Mouse (Mus musculus) intestine, postnatal 0 days (tissue): ENCODE data around the gene Macf1. TPM values are rescaled to one million over a fixed set of nuclear protein-coding genes. Genes with fewer than 3 reads are reported as not detected.
A peak's percentile ranks its signal among the peaks of the same experiment; 100 is the strongest.

ENCODE experiments used
- ATAC-seq: fragments of 200-750 bp; cut with Nextera tagmentation; 2 replicates; pipeline ENCODE4 v1.8.0; 2017; ENCODE audit warnings: mild to moderate bottlenecking, moderate TSS enrichment, moderate library complexity
- H3K27ac ChIP-seq: fragments of 300-500 bp; sonication (generic); 2 replicates; pipeline ENCODE4 v1.5.1; 2014; ENCODE audit warnings: mild to moderate bottlenecking, low read depth, low read length, moderate library complexity
- H3K27me3 ChIP-seq: fragments of 300-500 bp; sonication (generic); replicated peaks from 2 replicates; pipeline ENCODE4 v1.6.1; 2014; ENCODE audit warnings: low read length, mixed read lengths; ENCODE audit not compliant: control insufficient read depth, insufficient read depth
- H3K36me3 ChIP-seq: fragments of 300-500 bp; sonication (generic); 2 replicates; pipeline ENCODE4 v1.6.1; 2014; ENCODE audit warnings: mild to moderate bottlenecking, moderate library complexity; ENCODE audit not compliant: control insufficient read depth, insufficient read depth
- H3K4me1 ChIP-seq: fragments of 300-500 bp; sonication (generic); replicated peaks from 2 replicates; pipeline ENCODE4 v1.6.1; 2014; ENCODE audit warnings: antibody characterized with exemption, low read length, mixed read lengths; ENCODE audit not compliant: control insufficient read depth, insufficient read depth
- H3K4me2 ChIP-seq: fragments of 300-500 bp; sonication (generic); replicated peaks from 2 replicates; pipeline ENCODE4 v1.6.1; 2014; ENCODE audit warnings: low read depth, mild to moderate bottlenecking, moderate library complexity
- H3K4me3 ChIP-seq: fragments of 300-500 bp; sonication (generic); 2 replicates; pipeline ENCODE4 v1.5.1; 2014; ENCODE audit warnings: low read depth, low read length
- H3K9ac ChIP-seq: fragments of 300-500 bp; sonication (generic); 2 replicates; pipeline ENCODE4 v1.6.1; 2014; ENCODE audit warnings: mild to moderate bottlenecking, low read depth, low read length
- H3K9me3 ChIP-seq: fragments of 300-500 bp; sonication (generic); 2 replicates; pipeline ENCODE4 v1.6.1; 2016; ENCODE audit warnings: mixed run types; ENCODE audit not compliant: control insufficient read depth
- CTCF ChIP-seq: sonication (generic); IDR thresholded peaks from 2 replicates; pipeline ENCODE4 v1.5.1; 2016; ENCODE audit warnings: low read depth, mild to moderate bottlenecking, control low read depth, antibody characterized with exemption, moderate library complexity
- WGBS: fragments of 180-500 bp; shearing (Covaris S2); extraction: QIAGEN DNeasy Blood & Tissue Kit; methylation state at CpG from one replicate; pipeline ENCODE4 v1.1.7; 2014; 5-methylcytosine and 5-hydroxymethylcytosine counted together
- polyA plus RNA-seq: library from polyadenylated mRNA; unstranded; fragments of >200 nt; fragmentation: Nextera tagmentation; extraction: Ambion mirVana; gene quantifications from 2 replicates; pipeline ENCODE4 v1.2.1, GENCODE M21; 2015

Gene Macf1
- polyA plus RNA-seq, 1 experiment from 2014 or later = 17.3 TPM

- H3K4me3 ChIP-seq = no peak overlapping the region
- 94% methylated on average over 1 of the region's 1 CpGs for WGBS
- H3K9me3 ChIP-seq = no peaks in the 10 kb centered on the region
- no peak overlapping the region for H3K4me2 ChIP-seq
- H3K27me3 ChIP-seq = no peaks in the 10 kb centered on the region
- ATAC-seq = no peak
- no peaks in the 10 kb centered on the region for H3K4me1 ChIP-seq
- peaks cover 69% of the 10 kb centered on the region for H3K36me3 ChIP-seq
- no peak overlapping the region for H3K27ac ChIP-seq
- no peak for TF ChIP-seq CTCF
- no peak overlapping the region for H3K9ac ChIP-seq
These were observed 289.9 kb downstream of the Macf1 start for GRCm38 (mm10) chr4:123394269-123394668.

GRCm38 (mm10) chr4:123393004-123393403 lies 291.2 kb downstream of the Macf1 start:
- WGBS = 88% methylated on average over 3 of the region's 3 CpGs
- ATAC-seq = no peak

GRCm38 (mm10) chr4:123392187-123392586 lies 292.0 kb downstream of the Macf1 start:
- WGBS = 100% methylated on average over 1 of the region's 1 CpGs
- Histone ChIP-seq H3K4me1 (no peaks in the 10 kb centered on the region), H3K4me2 (no peak overlapping the region), H3K9me3 (no peaks in the 10 kb centered on the region), H3K27ac (no peak overlapping the region), H3K9ac (no peak overlapping the region), H3K36me3 (peaks cover 62% of the 10 kb centered on the region), H3K4me3 (no peak overlapping the region), H3K27me3 (no peaks in the 10 kb centered on the region)
- ATAC-seq = no peak
- TF ChIP-seq CTCF = peak; percentile 76

More at GRCm38 (mm10) chr4:123393004-123393403, 291.2 kb downstream of the Macf1 start:
- Histone ChIP-seq H3K9ac (no peak overlapping the region), H3K9me3 (no peaks in the 10 kb centered on the region), H3K4me3 (no peak overlapping the region), H3K36me3 (peaks cover 64% of the 10 kb centered on the region), H3K27ac (no peak overlapping the region), H3K4me1 (no peaks in the 10 kb centered on the region), H3K27me3 (no peaks in the 10 kb centered on the region), H3K4me2 (no peak overlapping the region)
- no peak for TF ChIP-seq CTCF

GRCm38 (mm10) chr4:123385028-123385427 lies 299.1 kb downstream of the Macf1 start:
- H3K4me2 ChIP-seq = no peak overlapping the region
- no peak overlapping the region for H3K27ac ChIP-seq
- H3K9ac ChIP-seq = no peak overlapping the region
- peaks cover 67% of the 10 kb centered on the region for H3K36me3 ChIP-seq
- no peak for TF ChIP-seq CTCF
- no peaks in the 10 kb centered on the region for H3K4me1 ChIP-seq
- ATAC-seq = no peak
- H3K27me3 ChIP-seq = no peaks in the 10 kb centered on the region
- WGBS = 85% methylated on average over 1 of the region's 1 CpGs
- no peaks in the 10 kb centered on the region for H3K9me3 ChIP-seq
- H3K4me3 ChIP-seq = no peak overlapping the region

GRCm38 (mm10) chr4:123383173-123383572 lies 301.0 kb downstream of the Macf1 start:
- no peak overlapping the region for H3K9ac ChIP-seq
- H3K4me2 ChIP-seq = no peak overlapping the region
- H3K36me3 ChIP-seq = peaks cover 73% of the 10 kb centered on the region
- H3K27me3 ChIP-seq = no peaks in the 10 kb centered on the region
- no peaks in the 10 kb centered on the region for H3K9me3 ChIP-seq
- no peak for TF ChIP-seq CTCF
- no peak overlapping the region for H3K27ac ChIP-seq
- H3K4me3 ChIP-seq = no peak overlapping the region
- 91% methylated on average over 7 of the region's 7 CpGs for WGBS
- no peaks in the 10 kb centered on the region for H3K4me1 ChIP-seq
- ATAC-seq = no peak

- 95% methylated on average over 4 of the region's 4 CpGs for WGBS
- Histone ChIP-seq H3K4me1 (no peaks in the 10 kb centered on the region), H3K36me3 (peaks cover 73% of the 10 kb centered on the region), H3K9ac (no peak overlapping the region), H3K27me3 (no peaks in the 10 kb centered on the region), H3K4me3 (no peak overlapping the region), H3K4me2 (no peak overlapping the region), H3K9me3 (no peaks in the 10 kb centered on the region), H3K27ac (0 out of 2 replicates have a peak overlapping the region, but pooled peaks have one; percentile 21)
- no peak for TF ChIP-seq CTCF
- no peak for ATAC-seq
These were observed 302.1 kb downstream of the Macf1 start for GRCm38 (mm10) chr4:123382051-123382450.

GRCm38 (mm10) chr4:123381598-123381997 lies 302.6 kb downstream of the Macf1 start:
- Histone ChIP-seq H3K4me1 (no peaks in the 10 kb centered on the region), H3K27ac (0 out of 2 replicates have a peak overlapping the region, but pooled peaks have one; percentile 21), H3K4me2 (no peak overlapping the region), H3K36me3 (peaks cover 73% of the 10 kb centered on the region), H3K27me3 (no peaks in the 10 kb centered on the region), H3K9ac (no peak overlapping the region), H3K9me3 (no peaks in the 10 kb centered on the region), H3K4me3 (no peak overlapping the region)
- TF ChIP-seq CTCF = no peak
- no peak for ATAC-seq
- WGBS = 93% methylated on average over 11 of the region's 11 CpGs
